Mouse (Mus musculus) spleen, adult 2 months (tissue): Measurements from ENCODE around the gene Ptcra.

Experiments used
- CTCF ChIP-seq: fragments of 200-500 bp; IDR thresholded peaks from 2 replicates; pipeline ENCODE4 v1.5.1; 2011; ENCODE audit warnings: mild to moderate bottlenecking, inconsistent platforms; ENCODE audit not compliant: insufficient read depth, insufficient read length, insufficient replicate concordance; ENCODE audit errors: extremely low read depth
- POLR2A ChIP-seq: fragments of 200-500 bp; IDR thresholded peaks from 2 replicates; pipeline ENCODE4 v1.6.1; 2011; ENCODE audit warnings: low read depth, low read length, inconsistent platforms

DNA sequence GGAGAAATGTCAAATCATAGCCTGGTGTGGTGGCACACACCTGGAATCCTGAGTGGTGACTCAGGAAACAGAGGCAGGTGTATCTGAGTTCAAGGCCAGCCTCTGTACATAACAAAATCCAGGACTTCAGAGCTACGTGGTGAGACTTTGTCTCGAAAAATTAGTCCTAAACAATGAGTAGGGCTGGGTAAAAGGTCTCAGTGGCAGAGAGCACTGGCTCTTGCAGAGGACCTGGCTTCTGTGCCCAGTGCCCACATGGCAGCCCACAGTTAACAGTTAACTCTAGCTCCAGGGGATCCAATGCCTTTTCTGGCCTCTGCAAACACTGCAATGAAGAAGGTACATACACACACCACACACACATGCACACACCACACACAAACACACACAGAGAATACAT, 15.7 kb downstream of the Ptcra start:
- no peak for TF ChIP-seq CTCF
- TF ChIP-seq POLR2A: no peak
